Mouse (Mus musculus) testis, adult 2 months (tissue): ENCODE measurements around the gene Sorcs2. TPM values are rescaled to one million over a fixed set of nuclear protein-coding genes. Genes with fewer than 3 reads are reported as not detected.

Source experiments
- H3K27ac ChIP-seq: fragments of 200-500 bp; 2 replicates; pipeline ENCODE4 v1.5.1; 2012; ENCODE audit warnings: low read depth, low read length; ENCODE audit not compliant: control insufficient read depth, insufficient read depth
- H3K27me3 ChIP-seq: fragments of 200-500 bp; 2 replicates; pipeline ENCODE4 v1.6.1; 2012; ENCODE audit warnings: mild to moderate bottlenecking, low read length, moderate library complexity; ENCODE audit not compliant: control insufficient read depth, insufficient read depth
- H3K36me3 ChIP-seq: fragments of 200-500 bp; 2 replicates; pipeline ENCODE4 v1.6.1; 2012; ENCODE audit warnings: mild to moderate bottlenecking, low read length; ENCODE audit not compliant: control insufficient read depth, insufficient read depth
- H3K4me1 ChIP-seq: fragments of 200-500 bp; 2 replicates; pipeline ENCODE4 v1.6.1; 2012; ENCODE audit warnings: low read length; ENCODE audit not compliant: control insufficient read depth, insufficient read depth
- H3K4me3 ChIP-seq: fragments of 200-500 bp; 2 replicates; pipeline ENCODE4 v1.5.1; 2012; ENCODE audit warnings: low read depth, mild to moderate bottlenecking, low read length, moderate library complexity, mixed read lengths; ENCODE audit not compliant: control insufficient read depth
- CTCF ChIP-seq: fragments of 200-500 bp; IDR thresholded peaks from 2 replicates; pipeline ENCODE4 v1.5.1; 2012; ENCODE audit warnings: low read depth, mild to moderate bottlenecking, inconsistent platforms, low read length, moderate library complexity; ENCODE audit not compliant: control insufficient read depth, insufficient read depth, insufficient replicate concordance
- POLR2A ChIP-seq: fragments of 200-500 bp; IDR thresholded peaks from 2 replicates; pipeline ENCODE4 v1.6.1; 2012; ENCODE audit warnings: low read depth, mild to moderate bottlenecking, inconsistent platforms, low read length, moderate library complexity; ENCODE audit not compliant: control insufficient read depth
- polyA plus RNA-seq: library from polyadenylated mRNA; depleted of rRNA; stranded (reverse); fragments of >200 nt; gene quantifications from 2 replicates; pipeline ENCODE4 v1.2.3, GENCODE M21; 2012

Gene Sorcs2
- polyA plus RNA-seq, 1 experiment = 13.8 TPM

DNA sequence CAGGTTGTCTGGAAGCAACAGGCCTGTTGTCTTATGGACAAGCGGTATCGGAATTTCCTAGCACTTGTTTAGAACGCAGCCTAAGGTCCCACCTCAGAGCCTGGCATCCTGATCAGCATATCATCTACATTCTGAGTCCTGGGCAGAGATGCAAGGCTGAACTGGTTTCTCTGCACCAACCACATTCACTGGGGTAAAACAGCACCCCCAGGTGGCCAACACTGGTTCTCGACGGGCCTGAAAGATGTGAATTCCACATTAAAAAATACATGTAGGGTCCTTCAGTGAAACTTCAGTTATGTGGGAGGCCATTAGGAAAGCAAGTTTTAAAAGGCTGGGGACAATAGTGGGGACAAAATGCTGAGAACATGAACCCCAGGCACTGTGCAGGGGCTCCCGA is 174.2 kb downstream of the Sorcs2 start:
- Histone ChIP-seq H3K4me1 (no peaks in the 10 kb centered on the region), H3K27me3 (no peaks in the 10 kb centered on the region), H3K4me3 (no peak overlapping the region), H3K36me3 (no peaks in the 10 kb centered on the region), H3K27ac (no peak overlapping the region)
- TF ChIP-seq POLR2A (no peak), CTCF (peak; percentile 20; the same call in 1 of the 2 replicates)

DNA sequence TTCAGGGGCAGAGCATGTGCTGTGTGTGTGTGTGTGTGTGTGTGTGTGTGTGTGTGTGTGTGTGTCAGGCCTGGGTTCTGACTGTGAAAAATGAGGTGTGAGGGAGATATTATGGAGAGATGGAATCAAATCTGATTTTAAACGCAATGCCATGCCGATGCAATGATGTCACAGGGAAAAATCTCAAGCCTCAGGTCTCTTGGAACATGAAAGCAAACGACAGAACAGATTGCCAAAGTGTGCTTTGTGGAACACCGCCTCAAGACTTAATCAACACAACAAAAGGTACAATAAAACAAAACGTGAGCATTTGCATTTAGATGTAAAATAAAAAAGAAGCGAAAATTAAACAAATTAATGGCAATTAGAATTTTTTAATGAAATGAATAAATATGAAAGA is 177.3 kb downstream of the Sorcs2 start:
- Histone ChIP-seq H3K36me3 (no peaks in the 10 kb centered on the region), H3K4me3 (no peak overlapping the region), H3K27ac (no peak overlapping the region), H3K4me1 (no peaks in the 10 kb centered on the region), H3K27me3 (no peaks in the 10 kb centered on the region)
- TF ChIP-seq CTCF (no peak), POLR2A (no peak)

GRCm38 (mm10) chr5:36220105-36220504 is 177.8 kb downstream of the Sorcs2 start:
- Histone ChIP-seq H3K36me3 (no peaks in the 10 kb centered on the region), H3K27ac (no peak overlapping the region), H3K4me3 (no peak overlapping the region), H3K27me3 (no peaks in the 10 kb centered on the region), H3K4me1 (no peaks in the 10 kb centered on the region)
- TF ChIP-seq CTCF (no peak), POLR2A (no peak)

DNA sequence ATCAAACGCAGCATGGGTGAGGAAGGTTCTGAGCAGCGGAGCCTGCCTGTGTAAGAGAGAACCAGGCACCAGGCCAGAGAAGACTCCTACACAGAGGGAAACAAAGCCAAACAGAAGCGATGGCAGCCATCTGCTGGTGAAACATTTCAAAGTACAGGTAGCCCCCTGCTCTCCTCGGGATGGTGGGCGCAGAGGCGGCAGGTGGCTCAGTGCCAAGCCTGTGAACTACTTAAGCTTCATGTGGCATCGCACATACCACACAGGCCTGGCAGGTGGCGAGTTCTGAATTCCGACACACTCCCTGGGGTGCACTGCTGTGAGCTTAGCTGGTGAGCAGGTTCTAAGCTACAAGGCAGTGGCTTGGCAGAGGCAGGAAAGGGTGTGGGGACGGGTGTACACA is 184.6 kb downstream of the Sorcs2 start:
- Histone ChIP-seq H3K27ac (no peak overlapping the region), H3K27me3 (no peaks in the 10 kb centered on the region), H3K4me3 (no peak overlapping the region), H3K36me3 (no peaks in the 10 kb centered on the region), H3K4me1 (no peaks in the 10 kb centered on the region; the same call in 1 of the 2 replicates)
- TF ChIP-seq CTCF = no peak
- no peak for TF ChIP-seq POLR2A

- H3K36me3 ChIP-seq = no peaks in the 10 kb centered on the region
- H3K27me3 ChIP-seq = no peaks in the 10 kb centered on the region
- TF ChIP-seq CTCF = no peak
- TF ChIP-seq POLR2A = no peak
- H3K27ac ChIP-seq = no peak overlapping the region
- no peaks in the 10 kb centered on the region; the same call in 1 of the 2 replicates for H3K4me1 ChIP-seq
- H3K4me3 ChIP-seq = no peak overlapping the region
Measured at GRCm38 (mm10) chr5:36208803-36209202, 189.1 kb downstream of the Sorcs2 start.

DNA sequence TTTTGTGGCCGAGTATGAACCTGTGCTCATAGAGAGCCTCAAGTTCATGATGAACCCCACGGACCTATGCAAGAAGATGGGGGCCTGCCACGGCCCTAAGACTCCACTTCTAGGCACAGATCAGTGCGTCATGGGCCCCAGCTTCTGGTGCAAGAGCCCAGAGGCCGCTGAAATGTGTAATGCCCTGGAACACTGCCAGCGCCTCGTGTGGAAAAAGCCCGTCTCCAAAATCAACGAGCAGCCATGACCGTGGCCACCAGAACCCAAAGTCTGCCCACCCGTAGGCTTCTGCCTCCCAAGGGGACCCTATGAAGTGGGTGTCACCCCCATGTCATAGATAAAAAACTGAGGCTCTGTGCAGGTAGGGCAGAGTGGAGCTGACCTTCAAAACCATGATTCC is 192.5 kb downstream of the Sorcs2 start:
- no peaks in the 10 kb centered on the region; the same call in 1 of the 2 replicates for H3K4me1 ChIP-seq
- no peak overlapping the region for H3K4me3 ChIP-seq
- no peaks in the 10 kb centered on the region for H3K27me3 ChIP-seq
- TF ChIP-seq POLR2A = no peak
- TF ChIP-seq CTCF = no peak
- H3K36me3 ChIP-seq = no peaks in the 10 kb centered on the region
- no peak overlapping the region for H3K27ac ChIP-seq

DNA sequence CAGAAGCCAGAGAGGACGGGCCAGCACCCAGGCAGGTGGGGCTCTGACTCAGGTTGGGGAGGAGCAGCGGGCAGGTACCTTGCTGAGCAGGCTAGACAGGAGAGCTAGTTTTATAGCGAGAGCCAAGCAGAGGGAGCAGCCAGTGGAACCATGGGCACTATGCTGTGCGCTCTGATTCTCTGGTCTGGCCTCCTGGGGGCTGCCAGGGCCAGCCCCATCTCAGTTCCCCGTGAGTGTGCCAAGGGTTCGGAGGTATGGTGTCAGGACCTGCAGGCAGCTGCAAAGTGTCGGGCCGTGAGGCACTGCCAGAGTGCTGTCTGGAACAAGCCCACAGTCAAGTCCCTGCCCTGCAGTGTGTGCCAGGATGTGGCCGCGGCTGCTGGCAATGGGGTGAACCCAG is 194.0 kb downstream of the Sorcs2 start, which contains the start of gene Psapl1:
TSS of gene Psapl1 (plus strand) at position 106 of the 400 bp plus-strand sequence.
- no peak within 1 kb of the TSS for H3K27ac ChIP-seq
- H3K4me1 ChIP-seq = no peaks in the 10 kb centered on the region; the same call in 1 of the 2 replicates
- H3K27me3 ChIP-seq = no peaks in the 10 kb centered on the region
- no peaks in the 10 kb centered on the region for H3K36me3 ChIP-seq
- H3K4me3 ChIP-seq = no peak within 1 kb of the TSS
- TF ChIP-seq CTCF = no peak
- no peak for TF ChIP-seq POLR2A

DNA sequence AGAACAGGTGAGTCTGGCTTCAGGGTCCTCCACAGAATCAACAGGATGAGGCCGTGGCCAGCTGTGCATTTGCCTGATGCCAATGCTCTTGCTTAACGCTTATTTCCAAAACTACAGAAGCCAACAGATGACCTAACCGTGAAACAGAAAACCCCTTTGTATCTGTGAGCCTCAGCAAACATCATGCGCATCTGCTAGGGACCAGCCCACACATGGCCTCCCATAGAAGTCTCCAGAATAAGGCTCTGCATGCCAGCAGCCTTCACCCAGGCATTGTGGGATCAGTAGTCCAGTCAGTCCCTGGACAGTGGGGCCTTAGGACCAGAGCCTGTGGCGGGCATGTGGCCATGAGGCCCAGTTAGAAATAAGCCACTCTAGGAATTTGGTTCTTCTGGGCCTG is 194.5 kb downstream of the Sorcs2 start:
- no peak for TF ChIP-seq CTCF
- TF ChIP-seq POLR2A = no peak
- Histone ChIP-seq H3K27me3 (no peaks in the 10 kb centered on the region), H3K27ac (no peak overlapping the region), H3K36me3 (no peaks in the 10 kb centered on the region), H3K4me1 (no peaks in the 10 kb centered on the region), H3K4me3 (no peak overlapping the region)

GRCm38 (mm10) chr5:36202781-36203180 is 195.2 kb downstream of the Sorcs2 start:
- no peak overlapping the region for H3K27ac ChIP-seq
- no peak overlapping the region for H3K4me3 ChIP-seq
- no peaks in the 10 kb centered on the region for H3K36me3 ChIP-seq
- no peaks in the 10 kb centered on the region for H3K27me3 ChIP-seq
- H3K4me1 ChIP-seq = no peaks in the 10 kb centered on the region
- TF ChIP-seq POLR2A (no peak), CTCF (no peak)
